5 mouse cellular contexts compared by ENCODE assay signal in the genomic region with DNA sequence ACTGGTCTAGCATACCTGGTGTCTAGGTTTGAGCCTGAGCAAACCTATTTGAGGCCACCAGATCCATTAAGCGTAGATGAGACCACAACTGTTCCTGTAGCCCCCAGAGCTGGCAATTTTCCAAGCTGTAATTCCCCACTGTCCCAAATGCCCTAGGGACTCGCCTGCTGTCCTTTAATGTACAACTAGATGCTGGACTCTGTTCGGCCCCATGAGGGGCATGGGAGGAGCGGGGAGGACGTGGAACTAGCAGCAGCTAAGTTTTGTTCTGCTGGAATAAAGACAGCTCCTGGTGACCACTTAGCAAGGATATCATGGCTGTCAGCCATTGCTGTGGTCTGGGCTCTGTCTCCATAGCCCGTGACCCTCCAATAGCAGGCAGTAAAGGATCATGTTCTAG. TPM values are rescaled to one million over a fixed set of nuclear protein-coding genes. Genes with fewer than 3 reads are reported as not detected.
DNase-seq lines count a peak whose midpoint lies in the region; ATAC-seq and TF ChIP-seq lines count a peak whose summit lies in the region.
"Not testable (repeated sequence)": the region's sequence is repeated elsewhere in the genome, so short reads cannot be mapped to it uniquely, and the experiment has no call there.
"Had no signal": no experiment of that assay in that cellular context is flagged by ENCODE, and none has a peak within 500 bp of the region (broad histone marks: within the 10 kb centered on the region; RNA-seq: fewer than 3 reads in every experiment).

No protein-coding gene starts in this region.

- whole genome bisulfite sequencing in kidney, embryonic 16.5 days: no CpG with 5 or more reads among the region's 6 CpGs
- WGBS in liver, embryonic 12.5 days (ENCODE audit: insufficient replicate concordance): no CpG with 5 or more reads among the region's 6 CpGs
- no CpG with 5 or more reads among the region's 6 CpGs for WGBS in liver, embryonic 14.5 days (ENCODE audit: insufficient replicate concordance)
- no CpG with 5 or more reads among the region's 6 CpGs for WGBS in liver, embryonic 16.5 days (ENCODE audit: insufficient replicate concordance)

- H3K4me2 ChIP-seq in kidney, embryonic 16.5 days (replicated peaks; ENCODE audit: low read depth, low read length); liver, embryonic 12.5 days; liver, embryonic 14.5 days (ENCODE audit: low read depth); liver, embryonic 16.5 days (ENCODE audit: low read depth, low read length): not testable (repeated sequence)

- not testable (repeated sequence) for H3K36me3 ChIP-seq in kidney, embryonic 16.5 days (ENCODE audit: insufficient read depth, low read length); liver, embryonic 12.5 days; liver, embryonic 14.5 days (replicated peaks; ENCODE audit: control insufficient read depth, insufficient read depth, low read depth); liver, embryonic 16.5 days (ENCODE audit: control insufficient read depth, insufficient read depth)

- H3K4me3 ChIP-seq in kidney, embryonic 16.5 days (ENCODE audit: low read length); liver, embryonic 12.5 days; liver, embryonic 14.5 days (ENCODE audit: insufficient read depth in 1 of 2, low read depth in 2 of 2, low read length in 2 of 2); liver, embryonic 16.5 days (ENCODE audit: low read depth, low read length): not testable (repeated sequence)

- not testable (repeated sequence) for TF ChIP-seq EP300 in liver, embryonic 14.5 days (IDR thresholded peaks at IDR 0.05; ENCODE audit: low read depth)

- H3K27me3 ChIP-seq in kidney, embryonic 16.5 days (ENCODE audit: insufficient read depth, low read length); liver, embryonic 12.5 days (replicated peaks); liver, embryonic 14.5 days (ENCODE audit: control insufficient read depth, insufficient read depth, low read length); liver, embryonic 16.5 days (ENCODE audit: control insufficient read depth, insufficient read depth, low read depth, low read length): not testable (repeated sequence)

- DNase-seq in liver, embryonic 14.5 days (ENCODE audit: low read depth in 3 of 3, low spot score in 3 of 3): not testable (repeated sequence)

- not testable (repeated sequence) for TF ChIP-seq CTCF in liver, embryonic 14.5 days (IDR thresholded peaks at IDR 0.05; ENCODE audit: low read depth)

- not testable (repeated sequence) for H3K9me3 ChIP-seq in kidney, embryonic 16.5 days (ENCODE audit: low read length); liver, embryonic 12.5 days (replicated peaks); liver, embryonic 14.5 days (ENCODE audit: control insufficient read depth, low read length); liver, embryonic 16.5 days (replicated peaks; ENCODE audit: control insufficient read depth, low read length)

- peak; percentile 77 for ATAC-seq in kidney, embryonic 16.5 days (ENCODE audit: low FRiP score, low TSS enrichment)
- peak; percentile 49; the same call in 1 of the 2 replicates for ATAC-seq in liver, embryonic 12.5 days
- peak; percentile 41; the same call in 1 of the 2 replicates for ATAC-seq in liver, embryonic 14.5 days (ENCODE audit: insufficient read depth)
- ATAC-seq in liver, embryonic 16.5 days (ENCODE audit: low read depth): peak; percentile 74

- H3K27ac ChIP-seq in kidney, embryonic 16.5 days (ENCODE audit: low read length); liver, embryonic 12.5 days; liver, embryonic 14.5 days; liver, embryonic 16.5 days (ENCODE audit: low read length): not testable (repeated sequence)

- not testable (repeated sequence) for H3K9ac ChIP-seq in kidney, embryonic 16.5 days (replicated peaks; ENCODE audit: low read length); liver, embryonic 12.5 days; liver, embryonic 14.5 days (replicated peaks); liver, embryonic 16.5 days (ENCODE audit: low read depth, low read length)

- H3K4me1 ChIP-seq in kidney, embryonic 16.5 days (ENCODE audit: insufficient read depth, low read length); liver, embryonic 12.5 days; liver, embryonic 14.5 days (replicated peaks; ENCODE audit: control insufficient read depth in 2 of 2, insufficient read depth in 2 of 2, low read length in 1 of 2); liver, embryonic 16.5 days (ENCODE audit: control insufficient read depth, low read depth, low read length): not testable (repeated sequence)

RNA-seq across cellular contexts. Expression of a gene that starts 11.7 kb away (rescaled TPM):
- polyA plus RNA-seq in kidney, embryonic 16.5 days (2015; fragmentation: Nextera tagmentation; extraction: Ambion mirVana): 27.1 and 29.2 TPM in 2 replicates
- polyA plus RNA-seq in liver, embryonic 12.5 days (2016; fragmentation: Nextera tagmentation; extraction: Ambion mirVana): 2.7 TPM in 2 replicates
- polyA plus RNA-seq in liver, embryonic 14.5 days (2012; rRNA removed): 2.4 and 2.5 TPM in 2 replicates
- 2.0 and 2.1 TPM in 2 replicates for polyA plus RNA-seq in liver, embryonic 14.5 days (2014; fragmentation: Nextera tagmentation; extraction: Ambion mirVana)
- polyA plus RNA-seq in liver, embryonic 16.5 days (2015; fragmentation: Nextera tagmentation; extraction: Ambion mirVana): 2.8 and 5.2 TPM in 2 replicates
- polyA plus RNA-seq: erythroblast, embryonic 14.5 days had no signal

RNA-seq across cellular contexts. Expression of a gene that starts 31.8 kb away (rescaled TPM):
- polyA plus RNA-seq in kidney, embryonic 16.5 days (2015; fragmentation: Nextera tagmentation; extraction: Ambion mirVana): 130 and 135 TPM in 2 replicates
- polyA plus RNA-seq in liver, embryonic 12.5 days (2016; fragmentation: Nextera tagmentation; extraction: Ambion mirVana): 19.5 and 22.5 TPM in 2 replicates
- polyA plus RNA-seq in liver, embryonic 14.5 days (2012; rRNA removed): 18.2 and 18.3 TPM in 2 replicates
- polyA plus RNA-seq in liver, embryonic 14.5 days (2014; fragmentation: Nextera tagmentation; extraction: Ambion mirVana): 16.9 and 22.7 TPM in 2 replicates
- 32.1 and 37.8 TPM in 2 replicates for polyA plus RNA-seq in liver, embryonic 16.5 days (2015; fragmentation: Nextera tagmentation; extraction: Ambion mirVana)
- polyA plus RNA-seq: erythroblast, embryonic 14.5 days had no signal
